Mouse (Mus musculus) NIH3T3 (cell line): ENCODE measurements around the gene Slc24a3.
A peak's percentile ranks its signal among the peaks of the same experiment; 100 is the strongest.

ENCODE experiments used
- DNase-seq: peaks from one replicate; pipeline ENCODE4 v3.0.0-alpha.2; 2012; ENCODE audit warnings: low read depth

Slc24a3 gene

GRCm38 (mm10) chr2:145213587-145213986, 46.0 kb downstream of the Slc24a3 start:
- no peak for DNase-seq

- DNase-seq = peak; percentile 55
Observed at GRCm38 (mm10) chr2:145214086-145214831, 46.7 kb downstream of the Slc24a3 start.

- no peak for DNase-seq
Observed at GRCm38 (mm10) chr2:145216580-145216979, 49.0 kb downstream of the Slc24a3 start.

DNA sequence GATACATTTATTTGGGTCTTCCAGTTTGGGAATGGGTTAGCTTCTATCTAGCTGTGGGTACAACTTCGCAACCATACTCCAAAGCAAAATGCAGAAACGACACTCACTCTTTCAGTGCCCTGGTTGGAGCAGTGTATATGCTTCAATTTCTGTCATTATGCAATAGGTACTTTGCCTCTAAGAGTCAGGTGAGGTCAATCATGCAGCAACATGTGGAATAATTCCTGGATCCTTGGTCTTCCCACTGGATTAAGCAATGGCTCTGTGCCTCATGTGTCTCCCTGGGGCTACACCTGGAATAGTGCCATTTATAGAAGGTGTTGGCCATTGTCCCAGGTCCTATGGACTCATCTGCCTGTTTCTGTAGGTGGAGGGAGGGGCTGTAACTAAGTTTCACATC, 49.9 kb downstream of the Slc24a3 start:
- no peak for DNase-seq

- DNase-seq = no peak
Observed at GRCm38 (mm10) chr2:145219246-145219645, 51.7 kb downstream of the Slc24a3 start.

GRCm38 (mm10) chr2:145223646-145224045, 56.1 kb downstream of the Slc24a3 start:
- no peak for DNase-seq

DNA sequence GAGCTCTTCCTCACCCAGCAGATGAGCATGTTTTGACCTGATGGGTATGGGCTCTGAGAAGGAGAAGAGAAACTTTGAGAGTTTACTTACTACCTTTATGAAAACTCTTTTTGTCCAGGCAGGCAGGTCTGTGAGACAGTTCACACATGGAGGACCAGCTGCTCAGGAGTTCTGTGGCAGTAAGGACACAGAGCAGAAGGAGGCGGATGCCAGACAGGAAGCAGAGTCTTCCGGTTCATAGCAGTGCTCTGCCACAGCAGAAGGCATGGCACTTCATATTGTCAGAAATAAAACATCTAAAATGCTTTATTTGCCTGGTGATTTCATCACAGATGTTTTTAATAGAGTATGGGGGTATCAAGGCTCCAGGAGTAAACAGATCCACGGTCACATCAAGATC, 58.1 kb downstream of the Slc24a3 start:
- DNase-seq = no peak

- no peak for DNase-seq
Observed at GRCm38 (mm10) chr2:145226100-145226499, 58.5 kb downstream of the Slc24a3 start.

GRCm38 (mm10) chr2:145227351-145227750, 59.8 kb downstream of the Slc24a3 start:
- no peak for DNase-seq

DNA sequence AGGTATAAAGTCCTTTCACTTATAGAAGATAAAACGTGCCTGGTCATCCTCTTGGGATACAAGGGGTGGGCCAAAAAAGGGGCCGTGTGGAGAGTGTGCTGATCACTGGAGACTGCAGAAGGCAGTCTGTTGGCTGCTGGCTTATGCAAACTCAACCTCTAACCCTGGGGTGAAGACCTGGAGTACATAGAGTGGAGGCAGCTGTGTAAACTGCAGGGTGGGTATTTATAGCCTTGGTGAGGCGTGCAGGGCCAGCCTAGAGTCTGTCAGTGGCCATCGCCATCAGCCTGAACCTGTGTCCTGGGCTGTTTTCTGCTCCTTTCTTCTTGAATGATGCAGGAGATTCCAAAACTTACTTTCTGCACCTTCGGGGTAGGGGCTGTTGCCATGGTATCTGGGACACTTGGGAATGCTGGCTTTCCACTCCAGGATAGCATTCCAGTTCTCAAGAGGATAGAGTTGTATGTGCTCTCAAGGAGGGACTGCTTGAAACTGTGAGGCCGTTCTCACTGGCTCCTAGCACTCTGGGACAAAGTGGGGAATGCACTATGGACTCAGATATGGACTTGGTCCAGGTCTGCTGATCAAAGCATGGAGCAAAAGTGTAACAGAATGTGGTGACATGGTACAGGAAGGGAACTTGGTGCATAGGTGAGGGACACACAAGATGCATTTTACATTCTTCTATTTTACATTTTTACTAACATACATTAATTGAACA, 65.4 kb downstream of the Slc24a3 start:
- DNase-seq = no peak

GRCm38 (mm10) chr2:145233547-145234398, 66.2 kb downstream of the Slc24a3 start:
- DNase-seq = peak; percentile 13

DNA sequence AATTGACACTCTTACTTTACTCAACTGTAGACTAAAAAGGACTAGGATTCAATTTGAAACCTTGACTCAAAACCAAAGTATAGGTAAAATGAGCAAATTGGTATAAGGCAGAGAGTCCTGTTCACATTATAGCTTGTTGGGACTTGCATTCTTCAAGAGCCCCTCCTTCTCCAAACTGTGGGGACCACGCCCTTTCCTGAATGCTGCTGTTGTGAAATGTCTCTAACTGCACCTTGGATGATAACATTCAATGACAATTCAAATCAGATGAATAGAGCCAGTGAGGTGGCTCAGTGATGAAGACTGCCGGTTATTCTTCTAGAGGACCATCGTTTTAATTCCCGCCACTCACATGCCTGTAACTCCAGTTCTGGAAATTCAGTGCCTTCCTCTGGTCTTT, 78.8 kb downstream of the Slc24a3 start:
- no peak for DNase-seq

DNA sequence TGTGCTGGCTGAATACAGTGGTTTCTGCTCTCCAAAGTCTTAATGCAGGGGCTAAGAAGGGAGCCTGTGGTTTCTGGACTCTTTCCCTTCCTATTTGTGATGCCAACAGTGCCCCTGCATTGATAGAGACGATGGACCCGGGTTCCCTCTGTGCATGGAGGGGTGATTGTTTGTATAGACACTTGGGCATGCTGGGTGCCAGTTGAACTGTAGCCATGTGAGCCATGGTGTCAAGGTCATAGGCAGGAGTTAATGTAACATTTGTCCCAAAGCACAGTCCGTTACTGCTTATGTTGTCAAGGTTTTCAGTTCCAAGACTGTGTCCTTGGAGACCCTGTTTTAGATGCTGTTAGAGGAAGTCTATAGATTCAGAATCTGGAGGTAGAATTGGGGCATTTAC, 80.6 kb downstream of the Slc24a3 start:
- no peak for DNase-seq

DNA sequence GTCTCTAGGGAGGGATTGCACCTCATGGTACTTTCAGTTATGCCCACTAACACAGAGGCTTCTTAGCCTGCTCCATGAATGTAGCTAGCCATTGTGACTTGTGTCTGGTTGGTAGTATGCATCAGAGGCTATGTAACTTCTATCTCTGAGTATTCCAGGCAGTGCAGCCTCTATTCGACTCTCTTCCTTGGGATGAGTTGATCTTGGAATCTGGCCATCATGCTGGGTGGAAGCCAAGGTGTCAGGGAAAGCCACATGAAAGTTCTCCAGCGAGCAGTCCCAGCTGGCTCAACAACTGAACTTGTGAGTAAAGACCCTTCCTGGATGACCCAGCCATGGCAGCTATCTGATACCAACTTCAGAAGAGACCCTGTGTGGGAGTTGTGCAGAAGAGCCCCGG, 89.8 kb downstream of the Slc24a3 start:
- peak; percentile 11 for DNase-seq

DNA sequence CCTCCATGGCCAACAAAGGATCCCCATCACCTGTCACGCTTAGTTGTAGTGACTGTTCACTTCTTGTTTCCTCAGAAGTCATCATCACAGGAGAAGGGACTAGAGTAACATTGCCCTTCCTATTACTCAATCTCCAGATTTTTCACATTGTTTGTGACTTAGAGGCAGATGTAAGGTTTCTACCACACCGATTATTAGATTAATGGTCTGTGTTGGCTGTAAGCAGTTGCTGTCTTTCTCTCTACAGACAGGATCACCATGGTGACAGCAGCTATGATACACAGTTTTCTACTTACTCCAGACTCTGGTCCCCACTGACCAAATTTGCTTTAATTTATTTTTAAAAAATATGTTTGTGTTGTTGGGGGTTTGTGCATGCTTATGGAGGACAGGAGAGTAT, 90.3 kb downstream of the Slc24a3 start:
- DNase-seq = no peak

- DNase-seq = no peak
Observed at GRCm38 (mm10) chr2:145260574-145260973, 93.0 kb downstream of the Slc24a3 start.

- no peak for DNase-seq
Observed at GRCm38 (mm10) chr2:145262153-145262552, 94.6 kb downstream of the Slc24a3 start.

- no peak for DNase-seq
Observed at GRCm38 (mm10) chr2:145266723-145267122, 99.2 kb downstream of the Slc24a3 start.

GRCm38 (mm10) chr2:145268971-145269370, 101.4 kb downstream of the Slc24a3 start:
- DNase-seq = peak; percentile 3

- no peak for DNase-seq
Observed at GRCm38 (mm10) chr2:145269410-145269809, 101.9 kb downstream of the Slc24a3 start.

DNA sequence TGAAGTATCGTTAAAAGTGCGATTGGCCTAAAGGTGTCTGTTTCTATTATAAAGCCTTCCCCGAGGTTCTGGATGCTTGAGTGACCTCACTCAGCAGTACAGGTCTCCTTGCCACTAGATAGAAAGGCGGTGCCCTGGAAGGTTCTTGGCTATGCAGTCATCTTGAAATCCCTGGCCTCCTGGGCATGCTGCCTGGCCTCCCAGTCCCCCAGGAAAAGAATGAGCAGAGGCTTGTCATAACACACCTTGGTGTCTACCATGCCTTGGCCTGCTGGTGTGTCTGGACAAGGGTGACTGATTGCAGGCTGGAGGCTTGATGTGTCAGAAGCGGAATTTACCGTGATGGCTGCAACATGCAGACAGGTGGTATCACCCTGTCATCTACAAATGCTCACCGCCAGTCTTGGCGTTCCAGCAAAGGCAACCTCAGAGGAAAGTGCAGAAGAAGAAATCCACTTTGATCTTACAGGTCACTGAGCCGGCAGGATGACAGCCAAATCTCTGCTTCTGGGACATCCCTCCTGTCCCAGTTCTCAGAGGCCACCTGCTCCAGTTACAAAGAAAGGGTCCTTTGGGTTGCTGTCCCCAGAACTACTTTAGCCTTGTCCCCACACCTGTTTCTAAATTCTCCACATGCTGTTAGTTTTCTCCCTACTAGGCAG, 106.6 kb downstream of the Slc24a3 start:
- no peak for DNase-seq

DNA sequence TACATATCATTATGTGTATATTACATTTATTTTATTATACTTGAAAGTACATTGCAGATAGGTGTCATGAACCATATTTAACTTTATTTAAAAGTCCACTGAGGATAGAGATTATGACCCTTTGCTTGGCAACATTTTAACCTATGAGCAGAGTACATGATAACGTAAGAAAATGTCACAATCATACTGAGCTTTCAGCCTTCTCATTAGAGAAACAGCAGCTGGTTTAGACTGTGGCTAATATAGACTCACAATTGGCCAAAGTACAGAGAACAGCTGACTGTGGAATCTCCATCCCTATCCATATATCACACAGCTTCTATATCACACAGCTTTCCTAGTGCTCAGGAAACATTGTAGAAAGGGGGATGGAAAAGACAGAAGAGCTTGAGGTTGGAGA, 111.8 kb downstream of the Slc24a3 start:
- no peak for DNase-seq
